In the genomic region with DNA sequence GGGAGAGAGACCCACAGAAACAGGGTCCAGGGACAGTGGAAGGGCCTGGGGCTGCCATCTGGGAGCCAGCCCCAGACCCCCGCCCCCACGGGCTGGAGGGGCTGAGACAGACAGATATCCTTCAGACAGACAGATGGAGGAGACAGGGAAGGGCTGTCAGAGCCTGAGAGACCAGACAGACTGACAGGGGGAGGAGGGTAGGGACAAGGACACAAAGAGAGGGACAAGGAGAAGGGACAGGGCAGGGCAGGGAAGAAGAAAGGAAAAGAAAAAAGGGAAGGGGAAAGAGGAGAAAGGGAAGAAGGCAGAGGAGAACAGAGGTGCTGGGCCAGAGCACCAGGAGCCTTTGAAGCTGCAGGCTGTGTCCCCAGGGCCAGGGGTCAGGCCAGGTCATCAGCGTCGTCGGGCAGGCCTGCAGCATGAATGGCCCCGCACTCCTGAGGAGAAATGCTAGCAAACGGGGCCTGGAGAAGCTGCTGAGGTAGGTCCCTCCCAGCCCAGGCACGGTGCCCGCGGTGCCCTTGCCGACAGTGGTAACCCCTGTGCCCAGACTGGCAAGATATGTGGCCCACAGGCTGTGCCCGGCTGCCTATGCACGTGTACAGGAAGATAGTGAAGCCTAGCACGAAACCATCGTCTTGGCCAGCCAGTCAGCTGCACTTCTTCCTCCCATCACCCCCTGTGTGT, we compare ENCODE assay signal across 8 mouse cellular contexts. TPM values are rescaled to one million over a fixed set of nuclear protein-coding genes. Genes with fewer than 3 reads are reported as not detected.
DNase-seq lines count a peak whose midpoint lies in the region; ATAC-seq and TF ChIP-seq lines count a peak whose summit lies in the region.

No protein-coding gene starts in this region.

- no peaks in the 10 kb centered on the region for H3K27me3 ChIP-seq in lung, embryonic 16.5 days (ENCODE audit: control insufficient read depth, insufficient read depth, low read depth, low read length)
- no peaks in the 10 kb centered on the region for H3K27me3 ChIP-seq in embryonic facial prominence, embryonic 13.5 days
- H3K27me3 ChIP-seq in neural tube, embryonic 12.5 days (replicated peaks): no peaks in the 10 kb centered on the region

- no peaks in the 10 kb centered on the region for H3K9me3 ChIP-seq in lung, embryonic 16.5 days (ENCODE audit: control insufficient read depth, low read length)
- no peaks in the 10 kb centered on the region for H3K9me3 ChIP-seq in embryonic facial prominence, embryonic 13.5 days
- H3K9me3 ChIP-seq in neural tube, embryonic 12.5 days: no peaks in the 10 kb centered on the region

- TF ChIP-seq POLR2A in lung, adult 2 months (IDR thresholded peaks at IDR 0.05; ENCODE audit: borderline replicate concordance, extremely low read depth, low read depth, low read length): no peak

- peak overlapping the region; percentile 93 for H3K27ac ChIP-seq in lung, embryonic 16.5 days (ENCODE audit: low read length)
- peak overlapping the region; percentile 84 for H3K27ac ChIP-seq in embryonic facial prominence, embryonic 13.5 days
- no peak overlapping the region for H3K27ac ChIP-seq in neural tube, embryonic 12.5 days

- intact Hi-C loops in heart, postnatal 36 days (cut with DNase I): no loop called here

- no peak for TF ChIP-seq CTCF in lung, adult 2 months (IDR thresholded peaks at IDR 0.05; ENCODE audit: insufficient read depth, low read length)

- peak overlapping the region; percentile 48 for H3K4me2 ChIP-seq in lung, embryonic 16.5 days (ENCODE audit: low read depth, low read length)
- H3K4me2 ChIP-seq in embryonic facial prominence, embryonic 13.5 days: peak overlapping the region; percentile 31
- peak overlapping the region; percentile 4 for H3K4me2 ChIP-seq in neural tube, embryonic 12.5 days (replicated peaks)

- peak; percentile 6; the same call in 1 of the 2 replicates for ATAC-seq in lung, embryonic 16.5 days (ENCODE audit: low read depth)
- ATAC-seq in embryonic facial prominence, embryonic 13.5 days (ENCODE audit: insufficient number of reproducible peaks, insufficient read depth, low FRiP score, low TSS enrichment, low read depth): no peak
- ATAC-seq in neural tube, embryonic 12.5 days (ENCODE audit: low FRiP score, low read depth): no peak

- no peak for DNase-seq in lung, adult 2 months
- peak; percentile 56 to 59 for DNase-seq in heart, postnatal 36 days
- no peak for DNase-seq in layer of hippocampus, postnatal 25 days (ENCODE audit: extremely low spot score in 1 of 2, low spot score in 1 of 2)
- DNase-seq in kidney, adult 8-10 months: no peak
- DNase-seq in right cerebral cortex, postnatal 25 days: no peak

- no peaks in the 10 kb centered on the region for H3K36me3 ChIP-seq in lung, embryonic 16.5 days (ENCODE audit: control insufficient read depth, insufficient read depth, low read length)
- H3K36me3 ChIP-seq in embryonic facial prominence, embryonic 13.5 days: no peaks in the 10 kb centered on the region; the same call in 1 of the 2 replicates
- H3K36me3 ChIP-seq in neural tube, embryonic 12.5 days: no peaks in the 10 kb centered on the region

- WGBS in lung, embryonic 16.5 days: 34% methylated on average over 15 of the region's 15 CpGs
- WGBS in lung, adult 2 months: 47% methylated on average over 15 of the region's 15 CpGs
- WGBS in embryonic facial prominence, embryonic 13.5 days: 42% methylated on average over 15 of the region's 15 CpGs
- WGBS in neural tube, embryonic 12.5 days: 32% methylated on average over 15 of the region's 15 CpGs

- H3K4me3 ChIP-seq in lung, embryonic 16.5 days (ENCODE audit: low read length): peak overlapping the region; percentile 31
- no peak overlapping the region for H3K4me3 ChIP-seq in lung, adult 2 months (replicated peaks; ENCODE audit: extremely low read depth, low read depth, low read length)
- no peak overlapping the region for H3K4me3 ChIP-seq in embryonic facial prominence, embryonic 13.5 days
- no peak overlapping the region for H3K4me3 ChIP-seq in neural tube, embryonic 12.5 days

- peaks cover 31% of the 10 kb centered on the region for H3K4me1 ChIP-seq in lung, embryonic 16.5 days (replicated peaks; ENCODE audit: control insufficient read depth, insufficient read depth, low read length)
- H3K4me1 ChIP-seq in lung, adult 2 months (ENCODE audit: control insufficient read depth, insufficient read depth, low read length): 0 out of 2 replicates have a peak, but pooled peaks cover 4% of the 10 kb centered on the region
- peaks cover 58% of the 10 kb centered on the region for H3K4me1 ChIP-seq in embryonic facial prominence, embryonic 13.5 days
- peaks cover 20% of the 10 kb centered on the region for H3K4me1 ChIP-seq in neural tube, embryonic 12.5 days

- peak overlapping the region; percentile 67 for H3K9ac ChIP-seq in lung, embryonic 16.5 days (ENCODE audit: low read length)
- peak overlapping the region; percentile 61 for H3K9ac ChIP-seq in embryonic facial prominence, embryonic 13.5 days
- 0 out of 2 replicates have a peak overlapping the region, but pooled peaks have one; percentile 35 for H3K9ac ChIP-seq in neural tube, embryonic 12.5 days

RNA-seq across cellular contexts. Expression of gene Lsp1, which starts 11.4 kb away (rescaled TPM):
- polyA plus RNA-seq in lung, embryonic 16.5 days (2015; fragmentation: Nextera tagmentation; extraction: Ambion mirVana): 110 and 118 TPM in 2 replicates
- polyA plus RNA-seq in lung, adult 2 months (2012; rRNA removed): 131 and 188 TPM in 2 replicates
- 28.5 and 29.2 TPM in 2 replicates for polyA plus RNA-seq in embryonic facial prominence, embryonic 13.5 days (2015; fragmentation: Nextera tagmentation; extraction: Ambion mirVana)
- total RNA-seq in heart, postnatal 36 days (2021): 10 to 100 TPM; 31.7 to 40.4 TPM
- 15.6 and 18.4 TPM in 2 replicates for polyA plus RNA-seq in neural tube, embryonic 12.5 days (2016; fragmentation: Nextera tagmentation; extraction: Ambion mirVana)
- 1 to 10 TPM; 2.2 to 4.2 TPM for total RNA-seq in layer of hippocampus, postnatal 25 days (2021)

RNA-seq across cellular contexts. Expression of gene Tnnt3, which starts 26.6 kb away (rescaled TPM):
- polyA plus RNA-seq in lung, embryonic 16.5 days (2015; fragmentation: Nextera tagmentation; extraction: Ambion mirVana): 17.9 and 50.7 TPM in 2 replicates
- 4.1 and 64.7 TPM in 2 replicates for polyA plus RNA-seq in lung, adult 2 months (2012; rRNA removed)
- polyA plus RNA-seq in embryonic facial prominence, embryonic 13.5 days (2015; fragmentation: Nextera tagmentation; extraction: Ambion mirVana): 3.8 and 5.8 TPM in 2 replicates
- under 1 TPM; 0.61 to 0.68 TPM for total RNA-seq in heart, postnatal 36 days (2021)
- 5.7 and 8.7 TPM in 2 replicates for polyA plus RNA-seq in neural tube, embryonic 12.5 days (2016; fragmentation: Nextera tagmentation; extraction: Ambion mirVana)
- total RNA-seq in layer of hippocampus, postnatal 25 days (2021): not detected

RNA-seq across cellular contexts. Expression of gene Tnni2, which starts 30.4 kb away (rescaled TPM):
- 17.6 and 61.1 TPM in 2 replicates for polyA plus RNA-seq in lung, embryonic 16.5 days (2015; fragmentation: Nextera tagmentation; extraction: Ambion mirVana)
- 3.1 and 223 TPM in 2 replicates for polyA plus RNA-seq in lung, adult 2 months (2012; rRNA removed)
- polyA plus RNA-seq in embryonic facial prominence, embryonic 13.5 days (2015; fragmentation: Nextera tagmentation; extraction: Ambion mirVana): 7.7 and 8.4 TPM in 2 replicates
- total RNA-seq in heart, postnatal 36 days (2021): 1 to 10 TPM; 1.6 to 3.4 TPM
- polyA plus RNA-seq in neural tube, embryonic 12.5 days (2016; fragmentation: Nextera tagmentation; extraction: Ambion mirVana): 3.3 and 4.6 TPM in 2 replicates
- total RNA-seq in layer of hippocampus, postnatal 25 days (2021): under 1 TPM in 1 of 2 experiments, not detected in 1; 0.70 TPM

RNA-seq across cellular contexts. Expression of gene Syt8, which starts 37.4 kb away (rescaled TPM):
- 0.48 and 1.2 TPM in 2 replicates for polyA plus RNA-seq in lung, embryonic 16.5 days (2015; fragmentation: Nextera tagmentation; extraction: Ambion mirVana)
- polyA plus RNA-seq in lung, adult 2 months (2012; rRNA removed): 0.19 and 8.6 TPM in 2 replicates
- 0.37 and 0.66 TPM in 2 replicates for polyA plus RNA-seq in embryonic facial prominence, embryonic 13.5 days (2015; fragmentation: Nextera tagmentation; extraction: Ambion mirVana)
- total RNA-seq in heart, postnatal 36 days (2021): not detected
- 0.43 TPM in 1 of 2 replicates, not detected in the other for polyA plus RNA-seq in neural tube, embryonic 12.5 days (2016; fragmentation: Nextera tagmentation; extraction: Ambion mirVana)
- not detected for total RNA-seq in layer of hippocampus, postnatal 25 days (2021)

Comparison
In these comparisons a context has a peak if more than half of its experiments do, and no peak if none do; other contexts are left out.
1. DNase-seq: peak in heart, postnatal 36 days (2 of 2); none in lung, adult 2 months (single experiment), layer of hippocampus, postnatal 25 days (0 of 2), kidney, adult 8-10 months (0 of 2) and right cerebral cortex, postnatal 25 days (single experiment).
2. Peak in every context shown above with its lines, with median percentiles within 50 percentile points of each other: H3K4me2 ChIP-seq and H3K9ac ChIP-seq.